Mouse (Mus musculus) embryo, embryonic 11 days (tissue): ENCODE measurements at regions not wholly inside any gene's neighbourhood (a gene's known extent, or its start where the extent isn't known, plus 50 kb on each side); places are given as distances from the start of the nearest gene placed in this dataset.

Source experiments
- DNase-seq: peaks from one replicate; pipeline ENCODE4 v3.0.0-alpha.2; 2015

DNA sequence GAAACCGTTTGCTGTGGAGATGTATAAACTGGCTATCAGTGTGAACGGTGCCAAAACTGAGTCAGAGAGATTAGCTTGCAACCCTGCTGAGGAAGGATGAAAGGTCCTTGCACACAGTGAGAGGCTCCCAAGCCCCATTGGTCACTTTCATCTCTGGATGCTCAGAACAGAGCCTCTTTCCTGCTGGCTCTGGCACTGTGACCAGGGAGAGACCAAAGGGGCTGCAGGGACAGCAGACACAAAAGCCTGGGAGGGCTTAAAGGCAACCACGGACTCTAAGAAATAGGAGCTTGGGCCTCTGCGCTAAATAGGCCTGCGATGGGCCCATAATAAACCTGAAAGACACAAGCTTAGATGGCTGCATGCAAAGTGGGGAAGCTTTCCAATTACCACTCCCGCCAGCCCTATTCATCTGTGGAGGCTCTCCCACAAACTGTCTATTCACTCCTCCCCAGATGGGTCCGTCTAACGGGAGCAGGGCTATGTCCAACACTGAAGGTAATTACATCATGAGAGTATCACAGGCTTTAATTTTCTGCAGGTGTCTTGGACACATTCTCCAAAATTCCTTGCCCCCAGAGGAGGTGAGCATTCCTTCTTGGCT is 438.2 kb upstream of the Intu start:
- no peak for DNase-seq

DNA sequence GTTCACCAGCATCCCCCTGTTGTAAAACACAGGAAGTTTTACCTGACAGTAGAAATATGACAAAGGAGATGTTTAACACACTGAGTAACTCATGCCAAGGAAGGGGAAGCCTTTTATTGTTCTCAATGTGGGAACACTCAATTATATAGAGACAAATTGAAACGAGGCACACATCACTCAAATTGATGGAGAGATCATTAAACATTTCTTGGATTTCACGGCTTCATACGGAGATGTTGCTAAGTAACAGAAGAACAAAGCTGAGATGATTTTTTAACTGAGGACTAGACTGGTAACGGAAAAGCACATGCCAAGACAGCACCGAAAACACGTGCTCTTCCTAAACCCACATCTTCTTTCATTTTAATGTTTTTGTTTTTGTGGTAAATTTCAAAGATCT is 437.0 kb upstream of the Intu start:
- no peak for DNase-seq

DNA sequence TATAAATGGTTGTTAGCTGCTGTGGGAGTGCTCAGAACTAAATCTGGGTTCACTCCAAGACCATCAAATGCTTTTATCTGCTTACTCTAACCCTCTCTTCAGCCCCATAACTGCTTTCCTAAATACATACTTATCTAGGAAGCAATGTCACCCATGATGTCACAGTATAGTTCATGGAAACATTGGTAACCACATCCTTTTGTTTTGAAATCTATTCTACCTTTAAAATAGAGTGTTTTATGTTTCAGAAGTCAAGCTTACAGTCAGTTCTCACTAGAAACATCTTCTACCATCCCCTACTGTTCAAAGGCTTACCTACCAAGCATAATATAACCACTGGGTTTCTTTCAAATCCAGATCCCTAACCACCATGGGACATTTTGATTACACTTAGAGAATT is 436.4 kb upstream of the Intu start:
- DNase-seq = no peak

DNA sequence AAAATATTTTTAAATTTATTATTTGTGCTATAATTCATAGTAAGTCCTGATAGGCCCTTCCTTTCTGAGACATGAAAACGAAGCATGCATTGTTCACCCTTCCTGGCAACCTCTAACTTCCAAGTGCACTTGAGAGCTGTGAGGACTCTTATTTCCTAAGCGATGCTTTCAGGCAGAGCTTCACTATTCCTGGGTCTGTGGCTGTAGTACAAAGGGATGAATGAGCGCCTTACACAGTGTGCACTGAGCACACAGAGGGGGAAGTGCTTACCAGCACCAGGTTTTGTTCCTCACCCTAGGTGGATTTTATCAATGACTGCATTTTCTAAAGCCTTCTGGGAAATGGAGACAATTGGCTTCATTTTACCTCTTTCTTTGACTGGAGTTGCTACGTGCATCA is 428.4 kb upstream of the Intu start:
- peak; percentile 56 for DNase-seq

DNA sequence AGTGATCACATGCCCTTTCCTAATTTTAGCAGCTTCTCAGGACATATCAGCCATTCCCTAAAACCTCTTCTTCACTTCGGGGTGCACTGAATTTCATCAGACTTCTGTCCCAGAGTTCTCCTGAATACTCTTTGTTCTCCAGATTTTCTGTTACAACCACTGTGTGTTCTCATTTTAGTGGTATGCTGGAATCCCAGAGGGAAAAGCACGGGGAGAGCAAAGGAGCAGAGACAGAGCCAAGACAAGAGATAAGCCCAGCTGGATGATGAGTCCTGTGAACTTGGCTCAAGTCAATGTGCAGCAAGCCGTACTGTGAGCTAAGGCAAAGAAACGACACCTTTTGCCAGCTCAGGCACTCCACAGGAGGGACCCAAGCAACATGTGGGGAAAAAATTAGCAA is 416.3 kb upstream of the Intu start:
- no peak for DNase-seq

DNA sequence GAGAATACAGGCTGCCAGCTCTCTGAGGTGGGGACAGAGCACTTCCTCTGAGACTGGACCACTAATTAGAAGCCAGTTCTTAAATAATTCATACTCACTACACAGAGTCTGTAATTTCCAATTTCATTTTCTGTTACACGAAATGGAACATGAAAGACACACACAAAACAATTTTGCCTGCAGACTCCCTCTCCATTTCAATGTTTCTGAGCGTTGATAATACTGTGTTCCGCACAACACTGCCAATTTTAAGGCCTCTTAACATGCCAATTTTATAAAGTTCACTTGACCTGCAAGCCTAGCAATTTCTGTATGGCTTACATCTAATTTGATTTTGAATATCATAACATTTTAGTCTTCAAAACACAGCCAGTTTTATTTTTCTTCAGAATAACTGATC is 412.5 kb upstream of the Intu start:
- no peak for DNase-seq

DNA sequence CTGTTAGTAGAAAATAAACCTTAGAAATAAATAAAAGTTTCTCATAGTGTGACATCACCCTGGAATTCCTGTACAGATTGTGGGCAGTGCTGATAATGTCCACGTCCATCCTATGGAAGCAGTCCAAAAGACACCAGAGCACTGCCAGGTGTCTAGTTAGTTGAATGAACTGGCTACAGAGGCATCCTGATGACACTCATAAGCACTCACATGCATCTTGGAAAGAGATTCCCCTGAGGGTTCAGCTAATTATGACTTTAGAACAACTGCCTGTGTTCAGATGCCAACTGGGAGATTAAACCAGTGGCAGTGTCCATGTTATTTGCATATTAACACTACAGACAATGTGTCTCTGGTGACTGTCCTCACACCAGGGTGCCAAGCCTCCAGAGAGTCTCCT is 411.6 kb upstream of the Intu start:
- DNase-seq = no peak

DNA sequence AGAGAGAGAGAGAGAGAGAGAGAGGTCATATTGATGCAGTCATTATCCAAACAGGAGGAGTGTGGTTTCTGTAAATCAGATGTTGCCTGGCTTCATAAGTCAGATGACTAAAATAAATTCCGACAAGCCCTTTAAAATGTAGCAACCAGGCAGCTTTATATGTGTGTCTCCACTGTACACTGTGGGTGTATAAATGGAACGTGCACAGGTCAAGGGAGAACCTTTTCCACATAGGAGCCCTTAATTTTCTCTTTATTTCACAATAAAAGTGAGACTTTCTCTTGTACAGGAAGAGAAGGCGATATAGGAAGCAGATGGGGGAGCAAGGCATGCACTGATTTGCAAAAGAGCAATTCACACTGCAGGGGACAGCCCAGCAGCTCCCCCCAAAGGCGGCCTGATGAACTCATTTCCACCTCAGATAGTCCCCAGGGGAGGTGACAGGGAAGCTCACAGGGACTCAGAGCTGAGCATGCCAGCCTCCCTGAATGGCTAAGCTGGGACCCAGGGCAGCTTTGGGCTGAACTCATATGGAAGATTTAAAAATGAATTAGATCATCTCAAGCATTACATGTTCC is 410.7 kb upstream of the Intu start:
- DNase-seq = peak; percentile 83

DNA sequence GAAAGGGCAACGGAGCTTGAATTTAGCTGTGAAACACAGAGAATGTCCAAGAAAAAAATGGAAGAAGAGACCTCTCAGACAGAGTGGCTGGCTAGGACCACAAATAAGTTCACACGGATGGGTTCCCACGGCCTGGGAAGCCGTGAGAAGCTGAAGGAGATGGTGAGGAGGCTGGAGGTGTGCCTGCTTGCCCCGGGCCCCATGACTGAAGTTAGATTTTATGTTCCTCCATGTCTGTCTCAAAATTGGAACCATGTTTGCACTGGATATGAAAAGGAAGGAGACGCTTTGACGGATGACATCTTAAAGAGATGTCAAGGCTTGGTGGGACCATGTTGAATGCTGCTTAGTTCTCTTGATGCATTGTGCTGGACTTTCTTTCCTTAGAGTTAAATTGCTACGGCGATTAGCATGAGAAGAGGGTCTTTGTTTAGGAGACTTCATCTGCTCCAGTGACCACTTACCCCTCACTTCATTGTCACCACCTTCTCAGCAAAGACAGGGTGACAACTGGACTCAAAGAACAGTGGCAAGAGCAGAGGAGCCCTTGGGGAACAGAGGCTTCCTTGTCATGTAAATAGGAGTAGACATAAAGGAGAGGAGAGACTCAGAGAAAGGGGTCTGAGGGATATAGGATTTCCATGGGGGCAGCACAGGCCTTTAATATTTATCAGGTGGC is 407.4 kb upstream of the Intu start:
- peak; percentile 31 for DNase-seq

DNA sequence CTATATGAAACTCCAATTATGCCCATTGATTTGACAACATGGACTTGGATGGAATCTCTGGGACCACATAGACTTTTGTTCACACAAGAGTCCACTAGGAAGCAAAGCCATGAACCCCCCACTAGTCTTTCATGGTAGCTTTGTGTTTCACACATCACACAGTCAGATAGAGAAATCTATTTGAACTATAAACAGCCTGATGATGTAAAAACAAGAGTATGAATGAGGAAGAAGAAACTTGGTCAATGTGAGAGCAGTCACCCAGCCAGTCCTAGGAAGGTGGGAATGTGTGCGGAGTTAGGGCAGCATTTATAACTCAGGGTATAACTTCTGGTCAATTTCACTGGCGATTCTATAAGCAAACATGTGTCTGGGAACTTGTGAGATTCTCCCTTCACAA is 404.2 kb upstream of the Intu start:
- DNase-seq = no peak

DNA sequence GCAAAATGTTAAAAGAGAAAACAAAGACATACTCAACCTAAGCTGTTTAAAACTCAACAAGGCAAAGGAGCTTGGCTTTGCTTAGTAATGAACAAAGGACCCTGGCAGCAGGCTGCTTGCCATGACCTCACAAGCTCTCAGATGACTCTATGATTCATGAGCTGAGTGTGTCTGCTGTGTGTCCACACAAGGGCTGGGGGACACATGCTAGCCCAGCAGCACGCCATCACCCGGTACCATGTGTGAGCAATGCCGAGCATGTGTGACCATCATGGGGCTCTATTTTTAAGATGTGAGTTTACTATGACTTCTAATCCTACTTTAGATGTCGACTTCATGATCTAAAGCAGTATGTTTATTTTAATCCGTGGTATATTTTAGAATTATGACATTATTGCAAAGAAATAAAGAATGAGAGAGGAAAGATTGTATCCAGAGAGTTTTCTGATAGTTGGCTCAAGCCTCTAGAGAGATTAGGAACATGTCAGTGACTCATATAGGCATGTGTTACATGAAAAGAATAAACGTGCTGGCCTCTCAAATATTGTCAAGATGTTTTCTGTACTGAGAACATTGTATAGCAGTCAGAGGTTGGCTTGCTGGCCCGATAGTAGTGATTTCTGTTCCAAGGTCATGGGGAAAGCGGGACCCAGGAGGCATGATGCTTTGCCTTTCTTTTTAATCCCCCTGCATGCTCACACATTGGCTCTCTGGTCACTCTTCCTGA is 400.1 kb upstream of the Intu start:
- DNase-seq = no peak

DNA sequence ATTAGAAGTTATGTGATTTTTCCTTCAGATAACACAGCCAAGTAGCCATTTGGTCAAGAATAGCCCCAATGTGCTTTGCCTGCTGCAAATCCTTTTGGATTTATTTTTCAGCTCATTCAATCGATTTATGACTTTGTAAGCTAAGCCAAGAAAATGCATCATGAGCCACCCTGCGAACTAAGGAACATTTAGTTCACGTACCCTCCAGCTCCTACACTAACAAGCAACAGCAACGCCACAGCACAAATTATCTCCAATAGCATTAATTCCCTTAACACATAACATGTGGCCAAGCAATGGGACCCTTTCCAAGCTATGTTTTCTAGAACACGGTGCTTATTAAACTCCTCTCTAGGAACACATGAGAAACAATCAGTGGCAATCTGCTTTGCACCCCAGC is 392.4 kb upstream of the Intu start:
- no peak for DNase-seq

DNA sequence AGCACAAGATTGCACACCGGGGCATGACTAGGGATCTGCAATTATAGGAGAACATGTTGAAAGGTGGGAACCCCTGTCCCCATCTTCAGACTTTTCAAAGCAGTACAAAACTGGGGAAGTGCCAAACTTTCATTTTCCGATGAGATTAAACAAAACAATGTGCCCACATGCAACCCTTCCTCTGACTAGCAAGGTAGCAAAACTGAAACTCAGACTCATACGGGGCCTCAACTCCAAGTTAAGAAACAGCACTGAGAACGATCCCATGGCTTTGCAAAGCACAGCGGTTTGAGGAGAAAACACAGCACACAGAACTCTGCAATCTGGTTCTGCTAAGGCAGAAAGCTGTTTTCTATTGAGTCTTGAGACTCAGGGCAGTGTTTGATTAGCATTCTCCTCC is 388.9 kb upstream of the Intu start:
- no peak for DNase-seq

DNA sequence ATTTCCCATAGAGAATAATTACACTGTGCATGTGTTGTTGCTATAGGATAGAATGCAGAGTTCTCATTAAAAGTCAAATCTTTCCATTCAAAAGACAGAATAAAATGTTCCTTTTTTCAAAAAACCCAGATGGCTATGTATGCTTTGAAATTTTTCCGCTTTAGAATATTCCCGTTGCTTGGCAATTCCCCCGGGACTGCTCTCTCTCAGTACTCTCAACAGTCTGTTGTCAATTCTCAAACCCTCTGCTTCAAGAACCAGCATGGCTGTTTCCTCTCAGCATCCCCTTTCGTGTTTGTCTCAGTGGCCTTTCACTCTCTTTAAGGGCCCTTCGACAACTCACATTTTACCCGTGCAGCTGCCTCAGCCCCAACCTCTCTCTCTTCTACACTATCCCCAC is 372.5 kb upstream of the Intu start:
- DNase-seq = no peak

DNA sequence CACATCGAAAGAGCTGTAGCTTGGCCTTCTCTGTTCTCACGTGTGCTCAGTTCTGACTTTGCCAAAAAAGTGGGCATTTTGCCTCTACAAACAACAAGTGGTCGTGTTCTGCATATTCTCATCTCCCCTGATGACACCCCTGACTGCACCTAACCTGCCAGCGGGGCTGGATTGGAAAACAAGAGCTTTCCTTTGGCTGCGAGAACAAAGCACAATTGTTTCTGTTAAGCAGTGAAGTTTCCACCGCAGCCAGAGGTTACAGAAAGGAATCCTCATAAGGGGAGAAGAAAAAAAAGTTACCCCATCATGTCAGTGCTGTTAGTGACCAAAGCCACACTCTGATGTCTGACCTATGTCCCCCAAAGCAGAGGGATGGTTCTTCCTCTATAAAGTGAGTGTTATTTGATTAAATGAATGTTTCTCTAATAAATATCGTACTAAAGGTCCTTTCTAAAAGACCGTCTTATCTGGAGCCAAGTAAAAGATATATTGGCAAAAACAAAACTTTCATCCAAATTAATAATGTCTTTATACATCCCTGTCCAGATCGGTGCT is 371.4 kb upstream of the Intu start:
- DNase-seq = no peak

DNA sequence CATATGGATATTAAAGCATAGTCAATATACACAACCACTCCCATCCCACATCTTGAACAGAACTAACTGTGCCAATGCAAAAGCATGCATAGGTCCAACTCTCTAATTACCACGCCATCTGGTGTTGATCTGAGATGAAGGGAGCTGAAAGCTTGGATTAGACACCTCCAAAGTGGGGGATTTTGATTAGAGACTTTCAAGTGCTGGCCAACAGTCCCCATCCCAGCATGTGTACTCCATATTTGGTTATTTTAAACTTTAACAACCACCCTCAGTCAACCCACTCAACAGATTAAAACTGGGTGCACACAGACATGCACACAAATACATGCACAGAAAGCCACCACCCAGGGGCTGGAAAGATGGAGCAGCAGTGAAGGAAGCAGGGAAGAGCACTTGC is 366.9 kb upstream of the Intu start:
- no peak for DNase-seq

DNA sequence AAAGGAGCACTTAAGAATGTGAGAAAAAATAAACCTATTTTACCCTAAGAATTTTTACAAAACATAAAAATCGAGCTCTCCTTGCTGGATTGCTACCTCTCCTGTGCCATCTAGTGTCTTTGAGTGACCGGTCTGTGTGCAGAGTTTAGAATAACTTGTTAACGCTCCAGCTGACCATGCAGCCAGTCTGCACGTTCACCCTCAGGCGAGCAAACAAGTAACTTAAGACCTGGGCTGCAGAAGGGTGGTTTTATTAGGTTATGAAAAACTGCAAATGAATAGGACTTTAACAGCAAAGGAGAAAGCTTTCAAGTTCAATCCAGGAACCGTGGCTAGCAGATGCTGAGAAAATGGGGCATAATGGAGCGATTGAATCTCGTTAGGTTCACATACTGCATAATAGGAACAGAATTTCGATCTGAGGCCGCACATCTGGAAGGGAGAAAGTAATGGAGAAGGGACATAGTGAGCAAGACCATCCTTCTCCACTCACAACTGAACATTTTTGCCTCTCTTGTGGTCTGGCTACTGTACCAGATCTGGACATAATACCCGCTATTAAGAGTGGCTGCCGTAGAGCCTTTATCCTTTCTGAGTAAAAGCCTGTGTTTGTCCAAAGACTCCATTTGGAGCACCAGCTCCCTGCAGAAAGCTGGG is 363.0 kb upstream of the Intu start:
- peak; percentile 34 for DNase-seq

DNA sequence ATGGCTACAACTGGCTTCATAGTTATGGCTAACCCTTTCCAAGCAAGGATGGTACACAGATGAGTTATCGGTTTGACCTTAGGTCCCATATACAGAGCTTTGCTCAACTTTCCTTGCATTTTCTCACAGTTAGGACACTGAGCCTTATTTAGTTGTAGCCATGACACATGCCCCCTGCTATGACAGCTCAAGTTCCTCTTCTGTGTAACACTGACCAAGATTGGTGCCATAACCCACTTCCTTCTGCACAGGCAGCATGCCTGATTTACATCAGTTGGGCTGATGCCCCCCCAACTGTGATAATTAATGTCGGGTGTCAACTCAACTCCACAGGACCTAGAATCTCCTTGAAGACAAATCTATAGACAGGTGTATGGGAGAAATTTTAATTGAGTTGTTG is 361.5 kb upstream of the Intu start:
- DNase-seq = no peak

DNA sequence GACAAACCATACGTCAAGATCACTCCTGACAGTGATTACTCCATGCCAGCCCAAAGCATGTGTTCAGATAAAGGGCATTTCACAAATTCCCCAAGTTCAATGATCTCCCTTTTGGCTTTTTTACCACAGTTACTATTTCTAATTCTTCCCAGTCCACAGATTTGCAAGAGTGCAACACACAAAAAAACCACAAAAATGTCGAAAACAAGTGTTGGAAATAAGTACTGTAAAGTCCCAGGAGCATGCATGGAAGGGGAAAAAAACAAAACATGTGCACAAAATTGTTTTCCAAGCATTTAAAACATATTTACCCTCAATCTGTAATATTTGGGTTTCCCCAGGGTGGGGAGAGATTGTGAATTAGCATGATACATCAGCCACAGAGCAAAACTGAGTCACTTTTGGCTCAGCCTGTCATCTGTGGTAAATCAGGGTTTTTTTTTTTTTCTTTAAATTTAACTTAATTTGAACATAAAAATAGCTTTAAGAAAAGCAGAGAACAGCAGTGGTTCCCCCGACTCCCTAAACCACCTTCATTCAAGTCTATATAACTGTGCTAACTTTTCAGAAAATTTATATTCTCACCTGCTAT is 351.3 kb upstream of the Intu start:
- no peak for DNase-seq

DNA sequence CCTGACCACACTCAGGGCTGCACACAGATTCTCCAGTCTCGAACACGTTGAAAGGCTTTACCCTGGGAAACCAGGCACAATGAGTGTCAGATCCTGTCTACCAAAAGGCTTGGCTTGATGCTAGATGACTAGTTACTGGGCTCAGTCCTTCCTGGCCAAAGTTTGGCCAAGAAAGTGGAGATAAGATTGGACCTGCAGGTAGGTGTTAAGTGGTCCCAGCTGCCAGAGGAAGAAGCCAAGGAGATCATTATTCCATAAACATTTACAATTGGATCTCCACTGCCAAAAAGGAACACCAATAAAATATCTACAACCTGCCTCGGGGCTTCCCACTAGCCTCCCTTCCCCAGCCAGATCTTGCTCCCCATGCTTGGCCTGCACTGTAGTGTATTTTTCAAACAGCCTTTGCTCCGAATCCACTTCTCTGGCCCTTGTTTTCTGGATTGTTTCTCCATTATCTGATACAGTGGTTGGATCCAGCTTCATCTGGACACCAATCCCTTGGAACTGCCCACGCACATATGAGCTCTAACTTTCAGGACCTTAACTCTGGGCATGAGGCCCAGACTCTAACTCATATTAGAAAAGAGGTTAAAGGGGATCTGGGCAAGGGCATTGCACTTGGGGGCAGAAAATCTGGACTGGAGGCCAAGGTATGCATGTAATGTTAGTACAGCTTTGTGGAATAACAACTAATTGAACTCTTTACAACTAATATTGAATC is 345.3 kb upstream of the Intu start:
- DNase-seq = no peak

DNA sequence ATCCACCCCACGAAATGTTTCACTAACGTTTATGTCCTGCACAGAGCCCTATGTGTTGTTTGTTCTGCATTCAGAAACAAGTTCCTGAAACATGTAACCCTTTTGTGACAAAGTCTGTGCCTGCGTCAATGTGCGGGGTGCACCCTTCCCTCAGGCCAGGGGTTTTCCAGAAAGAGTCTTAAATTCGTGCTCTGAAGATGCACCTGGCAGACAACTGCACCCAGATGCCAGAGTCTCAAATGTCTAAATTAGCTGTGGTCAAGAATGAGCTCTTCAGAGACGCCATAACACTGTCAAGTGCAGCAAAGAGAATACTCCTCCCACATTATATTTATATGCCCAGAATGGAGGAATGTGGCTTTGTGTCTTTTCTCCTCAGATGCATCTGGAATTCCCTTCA is 341.6 kb upstream of the Intu start:
- no peak for DNase-seq

DNA sequence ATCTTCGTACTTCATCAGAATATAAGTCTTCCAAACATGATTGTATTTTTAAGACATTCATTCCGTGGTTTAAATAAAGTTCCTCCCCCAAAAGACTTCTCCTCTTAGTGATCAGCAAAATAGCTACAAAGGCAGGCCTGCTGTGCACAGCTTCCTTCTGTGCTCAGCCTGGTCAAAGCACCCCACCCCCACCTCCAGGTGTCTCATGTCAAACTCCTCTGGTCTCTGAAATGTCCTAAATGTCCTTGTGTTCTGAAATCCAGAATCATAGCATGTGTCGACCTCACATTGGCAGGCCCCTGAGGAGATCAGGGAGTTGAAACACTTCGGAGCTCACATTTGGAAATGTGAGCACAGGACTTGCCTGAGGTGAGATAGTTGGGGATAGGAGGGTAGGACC is 341.1 kb upstream of the Intu start:
- no peak for DNase-seq
